Mouse (Mus musculus) E14TG2a.4 (cell line): ENCODE data around the gene B3galt5.

Experiments used
- CTCF ChIP-seq: conservative IDR thresholded peaks from 2 replicates; pipeline ENCODE4 v1.5.1; 2014; ENCODE audit warnings: low read length
- POU5F1 ChIP-seq: IDR thresholded peaks from 2 replicates; pipeline ENCODE4 v1.6.1; 2014; ENCODE audit warnings: low read length, borderline replicate concordance

DNA sequence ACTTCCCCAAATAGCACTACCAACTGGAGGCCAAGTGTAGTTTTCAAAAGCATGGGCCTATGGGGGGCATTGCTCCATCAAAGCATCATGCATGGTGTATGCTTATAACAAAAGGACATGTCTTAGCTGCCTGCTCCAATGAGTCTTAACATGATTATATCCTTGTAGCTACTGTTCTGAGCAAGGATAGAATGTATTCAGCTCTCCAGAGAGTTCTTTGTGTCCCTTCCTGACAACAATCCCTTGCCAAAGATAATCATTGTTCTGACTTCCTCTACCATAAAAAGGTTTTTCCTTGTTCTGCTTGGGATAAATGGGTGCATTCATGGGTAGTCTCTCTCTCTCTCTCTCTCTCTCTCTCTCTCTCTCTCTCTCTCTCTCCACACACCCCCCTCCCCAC is 68.8 kb downstream of the B3galt5 start:
- TF ChIP-seq CTCF, result no peak
- TF ChIP-seq POU5F1, result no peak
